Mouse (Mus musculus) olfactory bulb, adult 2 months (tissue): ENCODE results near the gene Hmox2.

ENCODE experiments used
- CTCF ChIP-seq: fragments of 200-500 bp; IDR thresholded peaks from 2 replicates; pipeline ENCODE4 v1.5.1; 2012; ENCODE audit warnings: low read depth, mild to moderate bottlenecking, low read length, moderate library complexity; ENCODE audit not compliant: insufficient read depth
- POLR2A ChIP-seq: fragments of 200-500 bp; IDR thresholded peaks from 2 replicates; pipeline ENCODE4 v1.6.1; 2012; ENCODE audit warnings: mild to moderate bottlenecking, low read depth, low read length, moderate library complexity; ENCODE audit not compliant: insufficient read depth

- TF ChIP-seq CTCF (no peak), POLR2A (no peak)
Measured at GRCm38 (mm10) chr16:4788176-4788575, 62.0 kb downstream of the Hmox2 start.
